Mouse (Mus musculus) CH12.LX (cell line): Measurements from ENCODE around the gene Cyp2u1. TPM values are rescaled to one million over a fixed set of nuclear protein-coding genes. Genes with fewer than 3 reads are reported as not detected.

Source experiments
- DNase-seq: peaks from one replicate; pipeline ENCODE4 v3.0.0-alpha.2; 2013; ENCODE audit errors: extremely low read depth
- H3K27ac ChIP-seq: 2 replicates; pipeline ENCODE4 v1.5.1; 2012; ENCODE audit warnings: low read depth, mild to moderate bottlenecking, control low read depth, moderate library complexity; ENCODE audit not compliant: insufficient read depth
- H3K27me3 ChIP-seq: replicated peaks from 2 replicates; pipeline ENCODE3; 2012; ENCODE audit warnings: inconsistent platforms
- H3K36me3 ChIP-seq, 2 experiments: replicated peaks in 1 of 2; 2 replicates each; pipeline versions ENCODE3 to v1.6.1; 2012; ENCODE audit warnings: inconsistent platforms in 1 of 2, low read length in 1 of 2, mild to moderate bottlenecking in 1 of 2, mixed read lengths in 1 of 2, moderate library complexity in 1 of 2; ENCODE audit not compliant: control insufficient read depth in 1 of 2, insufficient read depth in 1 of 2
- H3K4me1 ChIP-seq, 2 experiments: 2 replicates each; pipeline ENCODE4 v1.6.1; 2012; ENCODE audit warnings: inconsistent platforms in 1 of 2, moderate library complexity in 1 of 2; ENCODE audit not compliant: insufficient read depth in 2 of 2, control insufficient read depth in 1 of 2
- H3K4me2 ChIP-seq: 2 replicates; pipeline ENCODE4 v1.6.1; 2012; ENCODE audit warnings: low read depth, mild to moderate bottlenecking, control low read depth; ENCODE audit not compliant: poor library complexity, insufficient read depth, severe bottlenecking
- H3K4me3 ChIP-seq, 3 experiments: fragments of 150-350 bp in 1 of 3; sonication (generic) in 1 of 3; replicated peaks in 1 of 3; 2 replicates each; pipeline versions ENCODE3 to v1.5.1; 2011 to 2012; ENCODE audit warnings: low read depth in 2 of 3, low read length in 2 of 3, mild to moderate bottlenecking in 2 of 3, moderate library complexity in 2 of 3, control low read depth in 1 of 3, improper control_type of control experiment in 1 of 3, inconsistent platforms in 1 of 3, mixed read lengths in 1 of 3; ENCODE audit not compliant: poor library complexity in 1 of 3
- H3K79me2 ChIP-seq: replicated peaks from 2 replicates; pipeline ENCODE4 v1.6.1; 2012; ENCODE audit warnings: mild to moderate bottlenecking, moderate library complexity; ENCODE audit not compliant: control insufficient read depth, poor library complexity, insufficient read depth, severe bottlenecking; ENCODE audit errors: extremely low read depth
- H3K9ac ChIP-seq: 2 replicates; pipeline ENCODE4 v1.6.1; 2012; ENCODE audit warnings: low read depth, mild to moderate bottlenecking, control low read depth, moderate library complexity; ENCODE audit not compliant: insufficient read depth
- H3K9me3 ChIP-seq: replicated peaks from 2 replicates; pipeline ENCODE3; 2012; ENCODE audit warnings: low read length, inconsistent platforms, mixed read lengths
- CHD1 ChIP-seq: IDR thresholded peaks from 2 replicates; pipeline ENCODE4 v1.6.1; 2012; ENCODE audit warnings: low read depth, low read length, improper control_type of control experiment, inconsistent platforms
- E2F4 ChIP-seq: IDR thresholded peaks from 2 replicates; pipeline ENCODE4 v1.6.1; 2011; ENCODE audit warnings: low read depth, low read length, improper control_type of control experiment; ENCODE audit not compliant: insufficient replicate concordance
- ELF1 ChIP-seq: IDR thresholded peaks from 2 replicates; pipeline ENCODE4 v1.6.1; 2014; ENCODE audit warnings: low read depth, mild to moderate bottlenecking, inconsistent platforms, low read length, improper control_type of control experiment
- ETS1 ChIP-seq: conservative IDR thresholded peaks from 2 replicates; pipeline ENCODE4 v1.6.1; 2012; ENCODE audit warnings: low read depth, mild to moderate bottlenecking, inconsistent platforms, low read length, improper control_type of control experiment, moderate library complexity
- HCFC1 ChIP-seq: IDR thresholded peaks from 2 replicates; pipeline ENCODE4 v1.6.1; 2012; ENCODE audit warnings: low read depth, mild to moderate bottlenecking, inconsistent platforms, low read length, improper control_type of control experiment
- IRF4 ChIP-seq: IDR thresholded peaks from 2 replicates; pipeline ENCODE4 v1.6.1; 2014; ENCODE audit warnings: low read depth, mild to moderate bottlenecking, inconsistent platforms, low read length, improper control_type of control experiment
- JUN ChIP-seq: IDR thresholded peaks from 2 replicates; pipeline ENCODE4 v1.6.1; 2011; ENCODE audit warnings: low read depth, mild to moderate bottlenecking, low read length, improper control_type of control experiment, moderate library complexity; ENCODE audit not compliant: insufficient read depth
- MAZ ChIP-seq: IDR thresholded peaks from 2 replicates; pipeline ENCODE4 v1.6.1; 2012; ENCODE audit warnings: low read depth, mild to moderate bottlenecking, inconsistent platforms, low read length, improper control_type of control experiment, moderate library complexity
- MXI1 ChIP-seq: IDR thresholded peaks from 2 replicates; pipeline ENCODE4 v1.6.1; 2011; ENCODE audit warnings: mild to moderate bottlenecking, low read depth, low read length, improper control_type of control experiment
- MYC ChIP-seq: IDR thresholded peaks from 2 replicates; pipeline ENCODE4 v1.6.1; 2011; ENCODE audit warnings: low read depth, mild to moderate bottlenecking, improper control_type of control experiment, low read length
- NELFE ChIP-seq: IDR thresholded peaks from 2 replicates; pipeline ENCODE4 v1.6.1; 2011; ENCODE audit warnings: low read depth, low read length, improper control_type of control experiment
- NRF1 ChIP-seq: IDR thresholded peaks from 2 replicates; pipeline ENCODE4 v1.6.1; 2014; ENCODE audit warnings: low read depth, mild to moderate bottlenecking, inconsistent platforms, low read length, improper control_type of control experiment, moderate library complexity
- PAX5 ChIP-seq: IDR thresholded peaks from 2 replicates; pipeline ENCODE4 v1.6.1; 2012; ENCODE audit warnings: low read length, inconsistent platforms, mixed read lengths
- POLR2A ChIP-seq: IDR thresholded peaks from 2 replicates; pipeline ENCODE4 v1.6.1; 2011; ENCODE audit warnings: low read depth, mild to moderate bottlenecking, improper control_type of control experiment, low read length
- SMC3 ChIP-seq: IDR thresholded peaks from 2 replicates; pipeline ENCODE4 v1.6.1; 2011; ENCODE audit warnings: low read depth, low read length, improper control_type of control experiment
- TBP ChIP-seq: conservative IDR thresholded peaks from 2 replicates; pipeline ENCODE4 v1.6.1; 2011; ENCODE audit warnings: low read depth, low read length, improper control_type of control experiment
- TCF12 ChIP-seq: IDR thresholded peaks from 2 replicates; pipeline ENCODE4 v1.6.1; 2014; ENCODE audit warnings: low read depth, mild to moderate bottlenecking, inconsistent platforms, low read length, improper control_type of control experiment
- UBTF ChIP-seq: IDR thresholded peaks from 2 replicates; pipeline ENCODE4 v1.6.1; 2012; ENCODE audit warnings: low read depth, mild to moderate bottlenecking, inconsistent platforms, low read length, improper control_type of control experiment, moderate library complexity
- USF2 ChIP-seq: conservative IDR thresholded peaks from 2 replicates; pipeline ENCODE4 v1.6.1; 2011; ENCODE audit warnings: low read depth, low read length, improper control_type of control experiment
- ZC3H11A ChIP-seq: IDR thresholded peaks from 2 replicates; pipeline ENCODE4 v1.6.1; 2012; ENCODE audit warnings: low read depth, mild to moderate bottlenecking, inconsistent platforms, low read length, improper control_type of control experiment
- ZKSCAN1 ChIP-seq: IDR thresholded peaks from 2 replicates; pipeline ENCODE4 v1.6.1; 2012; ENCODE audit warnings: low read depth, inconsistent platforms, low read length, improper control_type of control experiment, borderline replicate concordance
- ZNF384 ChIP-seq: IDR thresholded peaks from 2 replicates; pipeline ENCODE4 v1.6.1; 2012; ENCODE audit warnings: low read depth, low read length, improper control_type of control experiment, inconsistent platforms
- dilution Hi-C: fragments of 300-500 bp; cut with MboI; formaldehyde crosslinking; loops from 2 replicates; pipeline ENCODE4 v1.14.3; 2020; ENCODE audit warnings: low sequenced_read_pairs; ENCODE audit not compliant: extremely low pct_unique_long_range_greater_than_20kb, extremely low pct_ligation_motif_present
- in situ Hi-C: fragments of 300-500 bp; cut with MboI; formaldehyde crosslinking; loops from 3 replicates; pipeline ENCODE4 v1.14.3; 2019; ENCODE audit warnings: low sequenced_read_pairs, low pct_ligation_motif_present, low pct_unique_long_range_greater_than_20kb, mixed read lengths
- polyA plus RNA-seq: library from polyadenylated mRNA; unstranded; fragments of >175 nt; gene quantifications from 2 replicates; pipeline ENCODE4 v1.2.1, GENCODE M21; 2012; ENCODE audit warnings: low read depth; ENCODE audit not compliant: insufficient read length
- total RNA-seq, 2 experiments: library from RNA; depleted of rRNA; stranded (reverse); fragments of 300-350 nt in 1 of 2; fragments of >200 nt in 1 of 2; gene quantifications; 2 replicates each; pipeline ENCODE4 v1.2.3; 2012 to 2014

Gene Cyp2u1
- total and polyA plus RNA-seq, 3 experiments: 0.54 to 2.0 (median 0.60) TPM

DNA sequence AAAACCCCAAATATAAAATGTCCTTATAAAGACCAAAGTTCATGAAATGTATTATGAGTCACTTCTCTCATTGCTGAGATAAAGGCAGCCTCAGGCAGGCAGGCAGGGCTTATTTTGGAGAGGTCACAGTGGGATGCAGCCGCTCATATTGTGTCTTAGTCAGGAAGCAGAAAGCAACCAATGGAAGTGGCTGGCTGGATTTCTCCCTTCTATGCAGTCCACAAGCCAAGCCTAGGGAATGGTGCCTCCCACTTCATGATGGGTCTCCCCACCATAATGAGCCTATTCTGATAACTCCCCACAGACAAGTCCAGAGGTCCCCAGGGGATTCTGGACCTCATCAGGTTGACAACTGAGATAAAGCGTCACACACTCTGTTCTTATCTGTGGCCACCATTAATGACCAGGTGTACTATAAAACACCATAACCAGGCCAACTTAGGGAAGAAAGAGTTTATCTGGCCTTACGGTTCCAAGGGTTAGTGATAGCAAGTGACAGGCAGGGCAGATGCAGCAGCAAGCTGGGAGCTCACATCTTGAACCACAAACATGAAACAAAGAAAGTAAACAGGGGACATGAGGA, 47.5 kb downstream of the Cyp2u1 start:
- 0 out of 2 replicates have a peak, but pooled peaks cover 4% of the 10 kb centered on the region for H3K79me2 ChIP-seq

DNA sequence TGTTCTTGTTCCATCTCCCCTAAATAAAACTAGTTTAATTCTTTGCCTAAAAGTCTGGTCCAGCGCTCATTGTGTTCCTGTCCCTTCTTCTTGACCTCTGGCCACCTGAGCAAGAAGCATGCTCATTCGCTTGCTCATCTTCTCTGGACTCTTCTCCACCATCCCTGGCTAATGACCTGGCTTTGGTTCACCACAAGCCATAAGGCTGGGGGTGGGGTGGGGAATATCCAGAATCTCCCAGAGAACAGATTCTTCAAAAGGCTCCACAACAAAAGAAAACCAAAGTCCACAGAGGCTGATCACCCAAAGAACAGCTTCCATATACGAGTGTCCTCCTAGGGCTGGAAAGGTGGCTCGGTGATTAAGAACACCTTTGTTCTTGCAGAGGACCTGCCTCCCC, 48.0 kb downstream of the Cyp2u1 start:
- dilution Hi-C loops (no loop called here), in situ Hi-C loops (no loop called here)
- H3K9me3 ChIP-seq: peaks cover 3% of the 10 kb centered on the region
- no peak overlapping the region for H3K9ac ChIP-seq
- no peak for DNase-seq
- H3K27me3 ChIP-seq: no peaks in the 10 kb centered on the region
- H3K79me2 ChIP-seq: 0 out of 2 replicates have a peak, but pooled peaks cover 4% of the 10 kb centered on the region
- no peak overlapping the region for H3K27ac ChIP-seq
- no peak overlapping the region for H3K4me2 ChIP-seq
- no peak for TF ChIP-seq CHD1
- no peak for TF ChIP-seq E2F4
- no peak for TF ChIP-seq MAZ
- no peak for TF ChIP-seq MXI1
- no peak for TF ChIP-seq ELF1
- no peak for TF ChIP-seq SMC3
- no peak for TF ChIP-seq NRF1
- no peak for TF ChIP-seq HCFC1
- no peak for TF ChIP-seq PAX5
- TF ChIP-seq JUN: no peak
- peaks cover 0 to 24% of the 10 kb centered on the region in 2 experiments; a peak in 2 of 4 replicates for H3K4me1 ChIP-seq
- no peak overlapping the region for H3K4me3 ChIP-seq
- peaks cover 0 to 32% of the 10 kb centered on the region in 2 experiments for H3K36me3 ChIP-seq

More for the DNA sequence above, 47.5 kb downstream of the Cyp2u1 start:
- in situ Hi-C loops: no loop called here
- Histone ChIP-seq H3K4me3 (no peak overlapping the region), H3K9me3 (peaks cover 3% of the 10 kb centered on the region), H3K36me3 (peaks cover 0 to 32% of the 10 kb centered on the region in 2 experiments), H3K4me2 (no peak overlapping the region), H3K27ac (no peak overlapping the region), H3K9ac (no peak overlapping the region), H3K27me3 (no peaks in the 10 kb centered on the region), H3K4me1 (peaks cover 0 to 19% of the 10 kb centered on the region in 2 experiments; a peak in 2 of 4 replicates)
- no peak for DNase-seq
- dilution Hi-C loops: no loop called here
- TF ChIP-seq NELFE: no peak
- no peak for TF ChIP-seq POLR2A
- TF ChIP-seq MYC: no peak
- no peak for TF ChIP-seq ZKSCAN1
- TF ChIP-seq USF2: no peak
- TF ChIP-seq IRF4: no peak
- TF ChIP-seq ZNF384: no peak
- no peak for TF ChIP-seq MXI1
- TF ChIP-seq ZC3H11A: no peak
- TF ChIP-seq TBP: no peak
- no peak for TF ChIP-seq ETS1
- no peak for TF ChIP-seq UBTF
- no peak for TF ChIP-seq MAZ
- TF ChIP-seq ELF1: no peak
- TF ChIP-seq JUN: no peak
- no peak for TF ChIP-seq TCF12
- TF ChIP-seq NRF1: no peak
